Mouse (Mus musculus) hindbrain, embryonic 13.5 days (tissue): Measurements from ENCODE around the gene Morf4l1. TPM values are rescaled to one million over a fixed set of nuclear protein-coding genes. Genes with fewer than 3 reads are reported as not detected.

Source experiments
- ATAC-seq: fragments of 200-750 bp; cut with Nextera tagmentation; 2 replicates; pipeline ENCODE4 v1.8.0; 2017; ENCODE audit warnings: moderate TSS enrichment; ENCODE audit not compliant: low FRiP score
- H3K27ac ChIP-seq: fragments of 300-500 bp; sonication (generic); 2 replicates; pipeline ENCODE4 v1.5.1; 2015; ENCODE audit warnings: inconsistent platforms, mild to moderate bottlenecking, moderate library complexity
- H3K27me3 ChIP-seq: fragments of 300-500 bp; sonication (generic); 2 replicates; pipeline ENCODE4 v1.6.1; 2015; ENCODE audit warnings: mild to moderate bottlenecking, inconsistent platforms
- H3K36me3 ChIP-seq: fragments of 300-500 bp; sonication (generic); 2 replicates; pipeline ENCODE4 v1.6.1; 2015; ENCODE audit warnings: mild to moderate bottlenecking, inconsistent platforms
- H3K4me1 ChIP-seq: fragments of 300-500 bp; sonication (generic); replicated peaks from 2 replicates; pipeline ENCODE4 v1.6.1; 2015; ENCODE audit warnings: inconsistent platforms
- H3K4me2 ChIP-seq: fragments of 300-500 bp; sonication (generic); 2 replicates; pipeline ENCODE4 v1.6.1; 2015; ENCODE audit warnings: inconsistent platforms, mild to moderate bottlenecking, moderate library complexity
- H3K4me3 ChIP-seq: fragments of 300-500 bp; sonication (generic); 2 replicates; pipeline ENCODE4 v1.5.1; 2015; ENCODE audit warnings: mild to moderate bottlenecking, inconsistent platforms
- H3K9ac ChIP-seq: fragments of 300-500 bp; sonication (generic); 2 replicates; pipeline ENCODE4 v1.6.1; 2015; ENCODE audit warnings: mild to moderate bottlenecking, inconsistent platforms
- H3K9me3 ChIP-seq: fragments of 300-500 bp; sonication (generic); 2 replicates; pipeline ENCODE4 v1.6.1; 2016; ENCODE audit warnings: inconsistent platforms
- WGBS: fragments of 180-500 bp; shearing (Covaris S2); methylation state at CpG from one replicate; pipeline ENCODE4 v1.1.7; 2015; 5-methylcytosine and 5-hydroxymethylcytosine counted together
- polyA plus RNA-seq: library from polyadenylated mRNA; unstranded; fragments of >200 nt; fragmentation: Nextera tagmentation; extraction: Ambion mirVana; gene quantifications from 2 replicates; pipeline ENCODE4 v1.2.1, GENCODE M21; 2015

The Morf4l1 gene
- polyA plus RNA-seq, 1 experiment from 2014 or later = 546 TPM

DNA sequence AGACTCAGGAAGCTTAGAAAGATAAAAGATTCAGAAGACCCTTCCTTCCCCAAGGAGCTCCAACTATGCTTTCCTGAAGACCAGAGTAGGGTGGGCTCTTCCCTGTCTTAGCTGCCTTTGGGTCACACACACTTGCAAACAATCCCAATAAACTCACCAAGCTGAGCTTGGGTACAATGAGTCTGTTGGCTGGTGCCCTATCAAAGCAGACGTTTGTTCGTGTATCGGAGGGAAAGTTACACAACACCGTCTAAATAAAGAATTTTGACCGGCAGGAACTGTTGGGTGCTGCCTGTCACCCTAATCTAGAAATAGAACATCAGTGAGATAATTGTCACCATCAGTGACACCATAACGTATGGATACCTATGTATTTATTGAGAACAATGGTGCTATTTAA is 12.6 kb upstream of the Morf4l1 start:
- Histone ChIP-seq H3K36me3 (no peaks in the 10 kb centered on the region), H3K4me1 (0 out of 2 replicates have a peak, but pooled peaks cover 8% of the 10 kb centered on the region), H3K4me3 (no peak overlapping the region), H3K4me2 (no peak overlapping the region), H3K9me3 (no peaks in the 10 kb centered on the region), H3K27ac (no peak overlapping the region), H3K27me3 (0 out of 2 replicates have a peak, but pooled peaks cover under 1% of the 10 kb centered on the region), H3K9ac (no peak overlapping the region)
- WGBS = 66% methylated on average over 6 of the region's 6 CpGs
- ATAC-seq = no peak

DNA sequence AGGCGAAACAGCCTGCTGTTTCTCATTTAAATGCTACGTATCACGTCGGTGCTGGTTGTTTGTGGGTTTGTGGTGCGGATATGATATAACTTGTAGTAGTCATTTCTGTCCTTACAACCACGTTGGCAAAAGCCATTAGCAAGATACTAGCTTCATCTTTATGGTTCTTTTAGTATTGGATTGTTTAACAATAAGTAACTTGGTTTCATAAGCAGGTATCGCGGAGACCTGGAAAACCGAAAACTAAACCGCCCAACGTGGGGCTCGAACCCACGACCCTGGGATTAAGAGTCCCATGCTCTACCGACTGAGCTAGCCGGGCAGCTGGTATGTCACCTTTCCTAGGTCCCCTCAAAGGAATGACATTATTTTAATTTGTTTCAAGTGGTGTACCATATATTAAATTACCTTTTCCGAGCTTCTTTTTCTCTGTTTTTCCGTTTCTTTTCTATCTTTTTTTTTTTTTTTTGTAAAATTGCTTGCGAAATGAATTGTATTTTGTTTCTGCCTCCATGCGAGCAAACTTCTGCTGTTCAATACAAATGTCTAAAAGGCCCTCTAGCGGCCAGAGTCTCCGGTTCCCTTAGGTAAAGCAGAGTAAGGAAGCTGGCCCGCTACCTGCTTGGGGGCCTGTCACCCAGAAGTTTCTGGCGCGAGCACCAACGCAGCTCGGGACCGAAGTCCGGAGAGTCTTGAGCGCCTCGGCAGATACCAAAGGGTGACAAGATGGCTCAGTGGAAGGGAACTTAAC is 11.9 kb upstream of the Morf4l1 start:
- WGBS = 1% methylated on average over 30 of the region's 30 CpGs
- Histone ChIP-seq H3K4me2 (peak overlapping the region; percentile 43), H3K36me3 (no peaks in the 10 kb centered on the region), H3K4me3 (peak overlapping the region; percentile 23), H3K4me1 (0 out of 2 replicates have a peak, but pooled peaks cover 8% of the 10 kb centered on the region), H3K27me3 (0 out of 2 replicates have a peak, but pooled peaks cover 3% of the 10 kb centered on the region), H3K9ac (no peak overlapping the region), H3K9me3 (no peaks in the 10 kb centered on the region), H3K27ac (no peak overlapping the region)
- peak; percentile 69 for ATAC-seq

DNA sequence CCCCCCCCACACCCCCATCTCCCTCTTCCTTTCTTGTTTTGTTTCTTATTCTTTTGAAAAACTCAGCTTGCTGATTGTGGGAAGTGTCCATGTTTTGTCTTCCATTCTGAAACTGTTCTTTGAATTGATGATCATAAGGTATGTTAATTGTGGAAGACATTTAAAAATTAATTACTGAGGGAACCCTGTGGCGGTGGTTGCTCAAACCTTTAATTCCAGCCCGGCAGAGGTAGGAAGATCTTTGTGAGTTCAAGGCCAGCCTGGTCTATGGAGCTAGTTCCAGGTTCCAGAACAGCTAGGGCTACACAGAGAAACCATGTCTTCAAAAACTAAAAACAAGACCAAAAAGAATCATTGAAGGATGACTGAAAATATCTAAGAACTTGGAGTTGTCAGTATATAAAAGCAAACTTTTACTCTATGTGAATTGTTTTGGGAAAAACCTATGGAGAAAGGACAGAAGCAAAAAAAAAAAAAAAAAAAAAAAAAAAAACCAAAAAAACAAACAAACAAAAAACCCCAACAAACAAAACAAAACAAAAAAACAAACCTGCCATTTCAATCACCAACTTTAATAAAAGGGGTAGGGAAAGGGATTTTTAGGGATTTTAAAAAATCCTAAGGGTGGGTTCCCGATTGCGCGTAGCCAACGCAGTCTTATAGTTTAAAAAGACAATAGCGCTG is 11.0 kb upstream of the Morf4l1 start:
- no peak for ATAC-seq
- Histone ChIP-seq H3K27me3 (0 out of 2 replicates have a peak, but pooled peaks cover 3% of the 10 kb centered on the region), H3K9me3 (no peaks in the 10 kb centered on the region), H3K36me3 (no peaks in the 10 kb centered on the region), H3K4me2 (peak overlapping the region; percentile 43), H3K4me1 (0 out of 2 replicates have a peak, but pooled peaks cover 8% of the 10 kb centered on the region), H3K9ac (no peak overlapping the region), H3K4me3 (peak overlapping the region; percentile 23), H3K27ac (no peak overlapping the region)
- 13% methylated on average over 7 of the region's 7 CpGs for WGBS

DNA sequence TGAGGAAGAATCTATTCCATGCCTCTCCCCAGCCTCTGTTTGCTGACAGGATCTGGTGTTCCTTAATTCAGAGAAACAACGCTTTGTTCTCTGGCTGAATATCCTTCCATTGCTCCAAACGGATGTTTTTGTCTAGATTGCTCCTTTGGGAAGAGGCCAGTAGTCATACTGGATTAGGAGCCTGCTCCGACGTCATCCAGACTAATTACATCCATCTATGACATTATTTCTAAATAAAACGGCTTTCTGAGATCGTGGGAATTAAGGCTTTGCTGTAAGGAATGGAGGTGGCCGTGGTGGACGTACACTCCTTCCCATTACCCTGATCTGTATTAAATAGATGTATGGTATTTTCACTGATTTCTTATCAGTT is 10.3 kb upstream of the Morf4l1 start:
- Histone ChIP-seq H3K4me2 (no peak overlapping the region), H3K27ac (no peak overlapping the region)

DNA sequence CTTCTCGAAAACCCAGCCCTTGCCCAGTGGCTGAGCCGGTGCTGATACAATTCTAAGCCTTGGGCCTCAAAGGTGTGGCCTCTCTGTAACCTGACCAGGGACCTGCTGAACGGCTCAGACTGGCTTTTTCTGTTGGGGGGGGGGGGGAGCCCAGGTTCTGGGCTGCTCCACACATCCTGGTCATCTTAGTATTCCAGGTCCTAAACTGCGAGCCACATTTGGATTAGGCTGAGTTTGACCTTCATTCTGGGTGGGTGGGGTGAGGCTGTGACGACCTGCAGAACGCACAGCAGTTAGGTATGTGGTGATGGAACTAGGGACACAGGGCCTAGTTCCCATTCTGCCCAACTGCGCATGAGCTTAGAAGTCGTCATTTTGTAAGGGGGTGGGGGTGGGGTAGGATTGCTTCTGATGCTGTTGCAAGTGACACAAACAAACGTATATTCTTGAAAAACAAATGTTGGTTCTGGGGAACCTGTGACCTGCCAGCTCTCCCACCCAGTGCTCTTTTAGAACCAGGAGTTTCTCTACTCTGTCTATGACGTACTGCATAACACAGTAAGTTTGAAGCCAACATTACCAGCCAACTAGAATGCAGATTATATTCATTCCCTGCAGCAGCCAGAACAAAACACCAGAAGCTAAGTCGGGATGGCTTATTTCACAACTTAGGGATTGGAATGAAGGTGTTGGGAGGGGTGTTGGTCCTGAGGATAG is 9.7 kb upstream of the Morf4l1 start:
- Histone ChIP-seq H3K4me3 (no peak overlapping the region), H3K9ac (no peak overlapping the region), H3K36me3 (no peaks in the 10 kb centered on the region), H3K9me3 (no peaks in the 10 kb centered on the region), H3K4me1 (0 out of 2 replicates have a peak, but pooled peaks cover 8% of the 10 kb centered on the region), H3K27me3 (0 out of 2 replicates have a peak, but pooled peaks cover 3% of the 10 kb centered on the region), H3K27ac (no peak overlapping the region), H3K4me2 (no peak overlapping the region)
- peak; percentile 28 for ATAC-seq
- WGBS = 42% methylated on average over 11 of the region's 11 CpGs

More for the DNA sequence above, 10.3 kb upstream of the Morf4l1 start:
- Histone ChIP-seq H3K9ac (no peak overlapping the region), H3K4me3 (no peak overlapping the region), H3K4me1 (0 out of 2 replicates have a peak, but pooled peaks cover 8% of the 10 kb centered on the region), H3K9me3 (no peaks in the 10 kb centered on the region), H3K36me3 (no peaks in the 10 kb centered on the region), H3K27me3 (0 out of 2 replicates have a peak, but pooled peaks cover 3% of the 10 kb centered on the region)
- 30% methylated on average over 8 of the region's 8 CpGs for WGBS
- peak; percentile 25; the same call in 1 of the 2 replicates for ATAC-seq

DNA sequence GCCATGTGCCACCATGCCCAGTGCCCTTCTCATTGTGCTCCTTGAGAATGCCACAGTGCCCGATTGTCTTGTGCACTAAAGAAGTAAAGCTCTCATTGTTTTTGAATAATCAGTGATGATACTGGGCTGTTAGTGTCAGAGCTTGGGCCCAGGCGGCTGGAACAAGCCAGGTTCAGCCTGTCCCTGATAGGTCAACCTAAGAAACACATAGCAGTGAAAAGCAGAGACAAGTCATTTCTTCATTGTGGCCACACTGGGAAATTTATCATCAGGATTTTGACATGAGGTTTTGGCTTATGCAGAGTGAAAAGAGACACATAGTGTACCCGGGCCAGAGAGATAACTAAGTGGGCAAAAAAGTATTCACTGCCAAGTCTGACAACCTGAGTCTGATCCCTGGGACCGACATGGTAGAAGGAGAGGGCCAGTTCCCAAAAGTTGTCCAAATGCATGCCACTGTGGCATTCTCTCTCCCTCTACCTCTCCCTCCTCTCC is 7.7 kb upstream of the Morf4l1 start:
- 0 out of 2 replicates have a peak, but pooled peaks cover 8% of the 10 kb centered on the region for H3K4me1 ChIP-seq
- 0 out of 2 replicates have a peak, but pooled peaks cover 5% of the 10 kb centered on the region for H3K27me3 ChIP-seq
- H3K36me3 ChIP-seq = no peaks in the 10 kb centered on the region
- ATAC-seq = no peak
- H3K9ac ChIP-seq = no peak overlapping the region
- 71% methylated on average over 4 of the region's 4 CpGs for WGBS
- no peak overlapping the region for H3K4me3 ChIP-seq
- H3K27ac ChIP-seq = no peak overlapping the region
- H3K9me3 ChIP-seq = no peaks in the 10 kb centered on the region
- H3K4me2 ChIP-seq = no peak overlapping the region

DNA sequence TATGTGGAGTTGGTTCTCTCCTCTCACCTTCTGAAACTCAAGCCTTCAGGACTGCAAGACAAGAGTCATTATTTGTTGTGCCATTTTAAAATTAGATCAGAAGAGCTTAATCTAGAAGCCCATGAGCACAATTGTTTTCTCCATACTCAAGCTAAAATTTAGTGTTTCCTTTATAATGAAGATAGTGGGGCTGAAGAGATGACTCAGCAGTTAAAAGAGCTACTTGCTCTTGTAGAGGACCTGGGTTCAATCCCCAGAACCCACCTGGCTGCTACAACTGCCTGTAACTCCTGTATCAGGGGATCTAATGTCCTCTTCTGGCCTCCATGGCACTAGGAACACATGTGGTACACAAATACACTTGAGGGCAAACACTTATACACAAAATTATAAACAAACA is 2.7 kb upstream of the Morf4l1 start:
- no peak for ATAC-seq
- H3K4me2 ChIP-seq = no peak overlapping the region
- H3K9ac ChIP-seq = no peak overlapping the region
- 0 out of 2 replicates have a peak, but pooled peaks cover 6% of the 10 kb centered on the region for H3K27me3 ChIP-seq
- no peaks in the 10 kb centered on the region for H3K9me3 ChIP-seq
- H3K27ac ChIP-seq = no peak overlapping the region
- H3K36me3 ChIP-seq = no peaks in the 10 kb centered on the region
- no peak overlapping the region for H3K4me3 ChIP-seq
- H3K4me1 ChIP-seq = peaks cover 9% of the 10 kb centered on the region

DNA sequence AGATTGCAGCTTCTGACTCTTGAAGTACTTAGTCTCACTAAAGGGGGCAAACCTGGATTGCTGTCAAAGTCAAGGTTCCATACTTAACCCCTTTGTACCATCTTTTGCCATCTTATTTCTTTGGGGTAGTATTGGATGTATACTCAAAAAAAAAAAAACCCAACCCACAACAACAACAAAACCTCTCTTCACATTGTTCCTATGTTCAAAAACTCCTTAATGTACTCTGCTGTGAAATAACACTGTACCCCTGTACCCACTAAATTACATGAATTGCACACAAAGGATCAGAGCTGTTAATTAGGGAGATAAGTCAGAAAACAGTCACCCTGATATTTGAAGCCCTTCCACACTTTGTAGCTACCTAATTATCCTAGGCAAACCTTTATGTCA is 730 bp upstream of the Morf4l1 start:
- H3K27ac ChIP-seq = peak overlapping the region; percentile 78; the same call in 1 of the 2 replicates
- peaks cover 23% of the 10 kb centered on the region for H3K4me1 ChIP-seq
- H3K4me3 ChIP-seq = peak overlapping the region; percentile 81
- 0 out of 2 replicates have a peak, but pooled peaks cover 3% of the 10 kb centered on the region for H3K27me3 ChIP-seq
- H3K9ac ChIP-seq = peak overlapping the region; percentile 73
- H3K36me3 ChIP-seq = no peaks in the 10 kb centered on the region
- no peak for ATAC-seq
- H3K4me2 ChIP-seq = peak overlapping the region; percentile 62
- no peaks in the 10 kb centered on the region for H3K9me3 ChIP-seq

DNA sequence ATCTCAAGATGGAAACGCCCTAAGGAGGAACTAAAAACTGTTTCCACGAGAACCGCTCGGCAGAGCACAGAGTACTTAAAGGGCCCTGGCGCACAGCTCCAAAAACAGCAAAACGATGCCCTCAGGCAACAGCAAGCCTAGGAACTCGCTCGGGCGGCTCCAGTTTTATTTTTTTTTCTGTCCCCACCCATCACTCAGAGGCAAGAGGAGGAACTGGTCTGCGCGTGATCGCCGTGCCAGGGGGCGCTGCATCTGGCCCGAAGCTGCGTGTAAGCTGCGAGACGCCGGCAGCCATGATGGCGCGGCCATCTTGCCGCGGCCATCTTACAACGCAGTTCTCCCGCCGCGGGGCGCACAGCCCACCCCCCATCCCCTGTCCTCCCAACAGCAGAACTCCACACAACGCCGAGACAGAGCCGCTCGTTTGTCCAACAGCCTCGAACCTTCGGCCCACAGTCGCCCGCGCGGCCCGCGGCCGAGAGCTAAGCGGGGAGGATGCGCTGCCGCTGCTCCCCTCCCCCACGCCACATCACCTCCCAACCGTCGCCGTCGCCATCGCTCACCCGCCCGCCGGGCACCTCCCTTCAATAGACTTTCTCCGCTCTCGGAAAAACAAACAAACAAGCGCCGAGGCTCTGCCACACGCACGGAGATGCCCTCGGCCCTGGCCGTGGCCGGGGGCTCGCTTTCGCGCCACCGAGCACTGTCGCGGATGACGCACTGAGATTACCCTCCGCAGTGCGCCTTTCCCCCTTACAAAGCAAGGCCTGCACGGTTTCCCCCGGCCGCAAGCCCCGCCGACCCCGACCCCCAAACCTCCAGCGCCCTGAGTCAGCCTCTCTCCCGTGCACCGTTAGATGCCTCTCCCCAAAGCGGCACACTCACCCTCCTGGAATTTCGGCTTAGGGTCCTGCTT is 665 bp downstream of the Morf4l1 start:
- peak overlapping the region; percentile 97 for H3K9ac ChIP-seq
- H3K27ac ChIP-seq = peak overlapping the region; percentile 99
- WGBS = under 1% methylated on average over 80 of the region's 82 CpGs
- H3K9me3 ChIP-seq = no peaks in the 10 kb centered on the region
- no peaks in the 10 kb centered on the region for H3K36me3 ChIP-seq
- peaks cover 34% of the 10 kb centered on the region for H3K4me1 ChIP-seq
- 0 out of 2 replicates have a peak, but pooled peaks cover 3% of the 10 kb centered on the region for H3K27me3 ChIP-seq
- peak; percentile 78 for ATAC-seq
- H3K4me2 ChIP-seq = peak overlapping the region; percentile 89
- H3K4me3 ChIP-seq = peak overlapping the region; percentile 81

DNA sequence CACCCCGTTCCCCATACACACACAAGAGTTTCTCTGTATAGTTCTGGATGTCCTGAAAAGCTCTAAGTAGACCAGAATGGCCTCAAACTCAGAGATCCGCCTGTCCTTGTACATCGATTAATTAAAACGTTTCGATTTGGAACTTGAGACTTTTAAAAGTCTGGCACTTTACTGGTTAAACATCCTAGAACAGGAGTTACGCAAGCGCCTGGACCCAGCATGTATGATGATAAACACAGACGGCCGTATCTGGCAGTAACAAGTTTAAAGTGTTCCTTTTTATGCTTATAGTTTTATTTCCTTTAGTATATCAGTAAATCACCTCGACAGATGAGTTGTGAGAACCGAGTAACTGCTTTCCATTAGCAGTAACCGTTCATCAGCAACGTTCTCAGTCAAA is 1.4 kb downstream of the Morf4l1 start:
- H3K9ac ChIP-seq = peak overlapping the region; percentile 97
- H3K4me2 ChIP-seq = peak overlapping the region; percentile 89
- no peaks in the 10 kb centered on the region for H3K9me3 ChIP-seq
- H3K4me1 ChIP-seq = peaks cover 38% of the 10 kb centered on the region
- peaks cover 6% of the 10 kb centered on the region for H3K36me3 ChIP-seq
- H3K27ac ChIP-seq = peak overlapping the region; percentile 99
- no peak for ATAC-seq
- 0 out of 2 replicates have a peak, but pooled peaks cover 3% of the 10 kb centered on the region for H3K27me3 ChIP-seq
- H3K4me3 ChIP-seq = peak overlapping the region; percentile 81
- 2% methylated on average over 13 of the region's 13 CpGs for WGBS

DNA sequence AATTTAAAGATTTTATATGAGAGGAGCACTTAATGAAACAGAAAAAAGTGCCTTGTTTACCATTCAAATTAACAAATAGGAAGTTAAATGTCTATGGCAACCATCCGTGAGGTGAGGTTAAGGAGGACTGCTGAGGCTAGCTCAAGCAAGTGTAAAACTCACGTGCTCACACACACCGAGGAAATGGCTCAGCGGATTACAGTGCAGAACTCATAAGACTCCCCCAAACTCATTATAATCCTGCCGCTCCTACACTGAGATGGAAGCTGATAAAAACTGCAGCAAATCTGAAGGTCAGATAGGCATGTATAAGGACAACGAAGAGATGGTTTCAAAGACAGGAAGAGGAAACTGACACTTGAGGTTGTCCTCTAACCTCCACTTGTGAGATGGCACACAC is 5.2 kb downstream of the Morf4l1 start:
- H3K4me3 ChIP-seq = no peak overlapping the region
- H3K27me3 ChIP-seq = no peaks in the 10 kb centered on the region
- H3K9me3 ChIP-seq = no peaks in the 10 kb centered on the region
- H3K27ac ChIP-seq = no peak overlapping the region
- peaks cover 40% of the 10 kb centered on the region for H3K4me1 ChIP-seq
- ATAC-seq = no peak
- no peak overlapping the region for H3K9ac ChIP-seq
- peaks cover 18% of the 10 kb centered on the region for H3K36me3 ChIP-seq
- H3K4me2 ChIP-seq = no peak overlapping the region
- 80% methylated on average over 6 of the region's 6 CpGs for WGBS
